Mouse (Mus musculus) layer of hippocampus, adult 11-12 months (tissue): ENCODE data around the gene Rasgef1b.

Experiments
- DNase-seq: peaks from one replicate; pipeline ENCODE4 v3.0.0; 2022; ENCODE audit warnings: low spot score

The Rasgef1b gene

GRCm38 (mm10) chr5:99399855-99400626, 328.8 kb downstream of the Rasgef1b start:
- no peak for DNase-seq

GRCm38 (mm10) chr5:99398472-99399070, 330.3 kb downstream of the Rasgef1b start:
- DNase-seq, result no peak

- DNase-seq, result peak; percentile 51
Observed at GRCm38 (mm10) chr5:99394578-99394977, 334.3 kb downstream of the Rasgef1b start.

- no peak for DNase-seq
Observed at GRCm38 (mm10) chr5:99391525-99391924, 337.3 kb downstream of the Rasgef1b start.

- no peak for DNase-seq
Observed at GRCm38 (mm10) chr5:99390776-99391175, 338.1 kb downstream of the Rasgef1b start.

GRCm38 (mm10) chr5:99390314-99390713, 338.6 kb downstream of the Rasgef1b start:
- DNase-seq, result no peak

- DNase-seq, result no peak
Observed at GRCm38 (mm10) chr5:99388585-99389250, 340.1 kb downstream of the Rasgef1b start.

- DNase-seq, result no peak
Observed at GRCm38 (mm10) chr5:99388131-99388530, 340.7 kb downstream of the Rasgef1b start.

GRCm38 (mm10) chr5:99387185-99387981, 341.5 kb downstream of the Rasgef1b start:
- DNase-seq, result peak; percentile 39

- no peak for DNase-seq
Observed at GRCm38 (mm10) chr5:99386246-99386845, 342.5 kb downstream of the Rasgef1b start.

- no peak for DNase-seq
Observed at GRCm38 (mm10) chr5:99385737-99386136, 343.1 kb downstream of the Rasgef1b start.

GRCm38 (mm10) chr5:99385090-99385489, 343.8 kb downstream of the Rasgef1b start:
- DNase-seq, result no peak

- DNase-seq, result no peak
Observed at GRCm38 (mm10) chr5:99383783-99384281, 345.0 kb downstream of the Rasgef1b start.

- DNase-seq, result no peak
Observed at GRCm38 (mm10) chr5:99382786-99383185, 346.1 kb downstream of the Rasgef1b start.

GRCm38 (mm10) chr5:99381639-99382038, 347.2 kb downstream of the Rasgef1b start:
- DNase-seq, result no peak

- DNase-seq, result no peak
Observed at GRCm38 (mm10) chr5:99380882-99381281, 348.0 kb downstream of the Rasgef1b start.

- no peak for DNase-seq
Observed at GRCm38 (mm10) chr5:99380166-99380565, 348.7 kb downstream of the Rasgef1b start.

- DNase-seq, result no peak
Observed at GRCm38 (mm10) chr5:99378437-99379226, 350.2 kb downstream of the Rasgef1b start.

- DNase-seq, result no peak
Observed at GRCm38 (mm10) chr5:99375725-99376124, 353.1 kb downstream of the Rasgef1b start.

GRCm38 (mm10) chr5:99374460-99374859, 354.4 kb downstream of the Rasgef1b start:
- DNase-seq, result no peak
